Mouse (Mus musculus): ENCODE data around the gene Rhot2.

DNA sequence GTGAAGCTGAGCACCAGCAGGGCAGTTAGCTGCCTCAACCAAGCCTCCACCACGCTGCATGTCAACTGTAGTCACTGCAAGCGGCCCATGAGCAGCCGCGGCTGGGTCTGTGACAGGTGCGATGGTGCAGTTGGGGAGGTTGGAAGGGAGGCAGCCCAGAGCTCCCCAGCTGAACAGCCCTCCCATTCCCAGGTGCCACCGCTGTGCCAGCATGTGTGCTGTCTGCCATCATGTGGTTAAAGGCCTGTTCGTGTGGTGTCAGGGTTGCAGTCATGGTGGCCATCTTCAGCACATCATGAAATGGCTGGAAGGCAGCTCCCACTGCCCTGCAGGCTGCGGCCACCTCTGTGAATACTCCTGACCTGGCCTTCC is 16.4 kb downstream of the Rhot2 start:
- no peak for TF ChIP-seq POLR2A (IDR thresholded peaks at IDR 0.05; ENCODE audit: control insufficient read depth, extremely low read depth, insufficient read depth, low read length, poor library complexity)
- no peak for TF ChIP-seq CTCF (IDR thresholded peaks at IDR 0.05; ENCODE audit: borderline replicate concordance, control insufficient read depth, extremely low read depth, insufficient read depth, low read length, poor library complexity)
